In genomic region chr2:31823933-31824730, GRCm38 (mm10) we compare ENCODE assay signal across 10 mouse cellular contexts. TPM values are rescaled to one million over a fixed set of nuclear protein-coding genes. Genes with fewer than 3 reads are reported as not detected.
DNase-seq lines count a peak whose midpoint lies in the region; ATAC-seq and TF ChIP-seq lines count a peak whose summit lies in the region.
"Had no signal": no experiment of that assay in that cellular context is flagged by ENCODE, and none has a peak within 500 bp of the region (broad histone marks: within the 10 kb centered on the region; RNA-seq: fewer than 3 reads in every experiment).

No protein-coding gene starts in this region.

- H3K4me1 ChIP-seq in kidney, postnatal 0 days (replicated peaks; ENCODE audit: insufficient read depth, low read length): peaks cover 4% of the 10 kb centered on the region; the same call in 1 of the 2 replicates
- H3K4me1 ChIP-seq in E14TG2a.4 (replicated peaks; ENCODE audit: low read depth, low read length): peaks cover 36% of the 10 kb centered on the region
- H3K4me1 ChIP-seq in limb, embryonic 11.5 days (ENCODE audit: control insufficient read depth, insufficient read depth, low read length): peaks cover 9% of the 10 kb centered on the region; the same call in 1 of the 2 replicates

- H3K36me3 ChIP-seq in kidney, postnatal 0 days (ENCODE audit: insufficient read depth, low read length): no peaks in the 10 kb centered on the region
- H3K36me3 ChIP-seq in E14TG2a.4 (ENCODE audit: insufficient read depth, low read length): no peaks in the 10 kb centered on the region
- no peaks in the 10 kb centered on the region for H3K36me3 ChIP-seq in limb, embryonic 11.5 days (ENCODE audit: control insufficient read depth, insufficient read depth, low read length)

- no peak overlapping the region for H3K27ac ChIP-seq in kidney, postnatal 0 days
- H3K27ac ChIP-seq in limb, embryonic 11.5 days (replicated peaks; ENCODE audit: low read depth, low read length): no peak overlapping the region

- peak; percentile 59 for TF ChIP-seq CTCF in kidney, postnatal 0 days (IDR thresholded peaks at IDR 0.05; ENCODE audit: low read depth)
- TF ChIP-seq CTCF in E14TG2a.4 (conservative IDR thresholded peaks at IDR 0.05; ENCODE audit: low read length): peak; percentile 69

- 0 out of 2 replicates have a peak, but pooled peaks cover 5% of the 10 kb centered on the region for H3K27me3 ChIP-seq in kidney, postnatal 0 days (ENCODE audit: insufficient read depth, low read length)
- H3K27me3 ChIP-seq in E14TG2a.4 (ENCODE audit: insufficient read depth, low read length): peaks cover 56% of the 10 kb centered on the region
- H3K27me3 ChIP-seq in limb, embryonic 11.5 days (ENCODE audit: control insufficient read depth, insufficient read depth, low read length): peaks cover 14% of the 10 kb centered on the region

- no peak for DNase-seq in kidney, postnatal 0 days (ENCODE audit: low spot score)
- no peak for DNase-seq in kidney, postnatal 14 days
- DNase-seq in cerebellum, postnatal 10 days: peak; percentile 65 to 76
- DNase-seq in limb, embryonic 11.5 days (ENCODE audit: low spot score): peak; percentile 67
- no peak for DNase-seq in urinary bladder, postnatal 4 days (ENCODE audit: low spot score in 2 of 2)
- no peak for DNase-seq in heart, postnatal 10 days
- DNase-seq in left cerebral cortex, postnatal 4 days: no peak

- no peak overlapping the region for H3K9ac ChIP-seq in kidney, postnatal 0 days (ENCODE audit: low read depth, low read length)
- H3K9ac ChIP-seq in limb, embryonic 11.5 days (ENCODE audit: low read length): no peak overlapping the region

- no peak overlapping the region for H3K4me3 ChIP-seq in kidney, postnatal 0 days (replicated peaks; ENCODE audit: low read depth, low read length)
- H3K4me3 ChIP-seq in E14TG2a.4 (replicated peaks; ENCODE audit: low read length): no peak overlapping the region
- no peak overlapping the region for H3K4me3 ChIP-seq in limb, embryonic 11.5 days (ENCODE audit: low read depth, low read length)

- H3K9me3 ChIP-seq in kidney, postnatal 0 days (replicated peaks; ENCODE audit: low read length): no peaks in the 10 kb centered on the region
- no peaks in the 10 kb centered on the region for H3K9me3 ChIP-seq in E14TG2a.4 (ENCODE audit: low read length)
- H3K9me3 ChIP-seq in limb, embryonic 11.5 days (ENCODE audit: control insufficient read depth, low read length): no peaks in the 10 kb centered on the region

- H3K4me2 ChIP-seq in kidney, postnatal 0 days (ENCODE audit: low read length): no peak overlapping the region
- no peak overlapping the region for H3K4me2 ChIP-seq in limb, embryonic 11.5 days (ENCODE audit: low read depth, severe bottlenecking)

- 77% methylated on average over 12 of the region's 15 CpGs for WGBS in kidney, postnatal 0 days
- 76% methylated on average over 13 of the region's 15 CpGs for WGBS in limb, embryonic 11.5 days

- intact Hi-C loops in heart, postnatal 10 days (cut with DNase I): no loop called here
- intact Hi-C loops in left cerebral cortex, postnatal 4 days (cut with DNase I): no loop called here

- no peak for ATAC-seq in kidney, postnatal 0 days (replicated peaks; ENCODE audit: low FRiP score, low read depth)
- no peak for ATAC-seq in limb, embryonic 11.5 days (ENCODE audit: insufficient number of reproducible peaks, low FRiP score, low TSS enrichment, low read depth)

RNA-seq across cellular contexts. Expression of gene Qrfp, which starts 13.8 kb away (rescaled TPM):
- polyA plus RNA-seq in kidney, postnatal 0 days (2015; fragmentation: Nextera tagmentation; extraction: Ambion mirVana): 0.08 TPM in 2 replicates
- polyA plus RNA-seq in limb, embryonic 11.5 days (2014; fragmentation: Nextera tagmentation; extraction: Ambion mirVana): 0.09 and 0.31 TPM in 2 replicates
- total RNA-seq in heart, postnatal 10 days (2021): not detected
- not detected for total RNA-seq in left cerebral cortex, postnatal 4 days (2021)
- total RNA-seq: layer of hippocampus, postnatal 14 days had no signal
- polyA plus RNA-seq: neural tube, embryonic 14.5 days had no signal

RNA-seq across cellular contexts. Expression of gene Fibcd1, which starts 21.7 kb away (rescaled TPM):
- polyA plus RNA-seq in kidney, postnatal 0 days (2015; fragmentation: Nextera tagmentation; extraction: Ambion mirVana): 0.75 and 0.89 TPM in 2 replicates
- 0.03 TPM in 1 of 2 replicates, not detected in the other for polyA plus RNA-seq in limb, embryonic 11.5 days (2014; fragmentation: Nextera tagmentation; extraction: Ambion mirVana)
- total RNA-seq in heart, postnatal 10 days (2021): not detected
- total RNA-seq in left cerebral cortex, postnatal 4 days (2021): 1 to 10 TPM; 3.9 to 9.9 TPM

Comparison
In these comparisons a context has a peak if more than half of its experiments do, and no peak if none do; other contexts are left out.
1. DNase-seq: peak in cerebellum, postnatal 10 days (2 of 2) and limb, embryonic 11.5 days (single experiment); none in kidney, postnatal 0 days (single experiment), kidney, postnatal 14 days (single experiment), urinary bladder, postnatal 4 days (0 of 2), heart, postnatal 10 days (0 of 2) and left cerebral cortex, postnatal 4 days (single experiment).
2. RNA of gene Fibcd1, which starts 21.7 kb away (total RNA-seq): 3.9 to 9.9 TPM in left cerebral cortex, postnatal 4 days; not detected in heart, postnatal 10 days; every median in the first group is over 4 times any median in the second.